Mouse (Mus musculus) CH12.LX (cell line): ENCODE measurements at regions not wholly inside any gene's neighbourhood (a gene's known extent, or its start where the extent isn't known, plus 50 kb on each side); places are given as distances from the start of the nearest gene placed in this dataset.
A peak's percentile ranks its signal among the peaks of the same experiment; 100 is the strongest.

ENCODE experiments used
- BHLHE40 ChIP-seq: IDR thresholded peaks from 2 replicates; pipeline ENCODE4 v1.6.1; 2011; ENCODE audit warnings: mild to moderate bottlenecking, low read depth, low read length, improper control_type of control experiment
- CTCF ChIP-seq, 2 experiments: IDR thresholded peaks in 1 of 2; conservative IDR thresholded peaks in 1 of 2; 2 replicates each; pipeline ENCODE4 v1.5.1; 2011 to 2012; ENCODE audit warnings: low read depth in 2 of 2, low read length in 2 of 2, improper control_type of control experiment in 1 of 2, inconsistent platforms in 1 of 2, mild to moderate bottlenecking in 1 of 2, moderate library complexity in 1 of 2
- POLR2A ChIP-seq: IDR thresholded peaks from 2 replicates; pipeline ENCODE4 v1.6.1; 2011; ENCODE audit warnings: low read depth, mild to moderate bottlenecking, improper control_type of control experiment, low read length

- TF ChIP-seq POLR2A (no peak), CTCF (conservative IDR thresholded peaks at IDR 0.05 in 1 of 2, IDR thresholded peaks at IDR 0.05 in 1 of 2; ENCODE audit: low read depth in 2 of 2, low read length in 2 of 2) (peak; percentile 87 to 89), BHLHE40 (no peak)
Observed at GRCm38 (mm10) chr8:116438895-116439294, 65.9 kb upstream of the Dynlrb2 start.
